Mouse (Mus musculus): ENCODE data around the gene Lig1. TPM values are rescaled to one million over a fixed set of nuclear protein-coding genes. Genes with fewer than 3 reads are reported as not detected.

Lig1 gene
- polyA plus RNA-seq (2014; fragmentation: Nextera tagmentation; extraction: Ambion mirVana), result 136 and 137 TPM in 2 replicates

GRCm38 (mm10) chr7:13277081-13277480 is at the start of gene Lig1:
TSS of gene Lig1 (plus strand) at chr7:13277283.
- peak within 1 kb of the TSS; percentile 73; the same call in 1 of the 2 replicates for H3K27ac ChIP-seq (ENCODE audit: low read depth, low read length)
- ATAC-seq (ENCODE audit: low FRiP score), result no peak
- H3K9ac ChIP-seq (ENCODE audit: low read length), result peak within 1 kb of the TSS; percentile 82
- peak within 1 kb of the TSS; percentile 69 for H3K4me2 ChIP-seq
- peaks cover 6% of the 10 kb centered on the region for H3K4me1 ChIP-seq (ENCODE audit: control insufficient read depth, insufficient read depth, low read length)
- peaks cover 15% of the 10 kb centered on the region for H3K36me3 ChIP-seq (ENCODE audit: control insufficient read depth, insufficient read depth, low read length)
- WGBS, result 95% methylated on average over 16 of the region's 16 CpGs
- H3K27me3 ChIP-seq (ENCODE audit: control insufficient read depth, insufficient read depth, low read length), result no peaks in the 10 kb centered on the region
- peak within 1 kb of the TSS; percentile 60 for H3K4me3 ChIP-seq (ENCODE audit: low read depth, low read length)
- DNase-seq (ENCODE audit: low spot score, missing footprints), result no peak
- no peaks in the 10 kb centered on the region for H3K9me3 ChIP-seq (ENCODE audit: control insufficient read depth, low read length)

- H3K9me3 ChIP-seq (ENCODE audit: control insufficient read depth, low read length), result no peaks in the 10 kb centered on the region
- no peak overlapping the region for H3K4me2 ChIP-seq
- H3K36me3 ChIP-seq (ENCODE audit: control insufficient read depth, insufficient read depth, low read length), result no peaks in the 10 kb centered on the region
- H3K4me1 ChIP-seq (ENCODE audit: control insufficient read depth, insufficient read depth, low read length), result no peaks in the 10 kb centered on the region
- no peak overlapping the region for H3K4me3 ChIP-seq (ENCODE audit: low read depth, low read length)
- no peak overlapping the region for H3K9ac ChIP-seq (ENCODE audit: low read length)
- 47% methylated on average over 50 of the region's 50 CpGs for WGBS
- H3K27ac ChIP-seq (ENCODE audit: low read depth, low read length), result no peak overlapping the region
- peak; percentile 40; the same call in 1 of the 2 replicates for ATAC-seq (ENCODE audit: low FRiP score)
- DNase-seq (ENCODE audit: low spot score, missing footprints), result no peak
- H3K27me3 ChIP-seq (ENCODE audit: control insufficient read depth, insufficient read depth, low read length), result no peaks in the 10 kb centered on the region
Observed at GRCm38 (mm10) chr7:13260746-13261700, 16.1 kb upstream of the Lig1 start.

- no peaks in the 10 kb centered on the region for H3K4me1 ChIP-seq (ENCODE audit: control insufficient read depth, insufficient read depth, low read length)
- WGBS, result 84% methylated on average over 5 of the region's 5 CpGs
- no peak overlapping the region for H3K9ac ChIP-seq (ENCODE audit: low read length)
- no peak for DNase-seq (ENCODE audit: low spot score, missing footprints)
- H3K4me3 ChIP-seq (ENCODE audit: low read depth, low read length), result no peak overlapping the region
- H3K9me3 ChIP-seq (ENCODE audit: control insufficient read depth, low read length), result no peaks in the 10 kb centered on the region
- H3K36me3 ChIP-seq (ENCODE audit: control insufficient read depth, insufficient read depth, low read length), result no peaks in the 10 kb centered on the region
- no peaks in the 10 kb centered on the region for H3K27me3 ChIP-seq (ENCODE audit: control insufficient read depth, insufficient read depth, low read length)
- no peak overlapping the region for H3K27ac ChIP-seq (ENCODE audit: low read depth, low read length)
- no peak overlapping the region for H3K4me2 ChIP-seq
- no peak for ATAC-seq (ENCODE audit: low FRiP score)
Observed at GRCm38 (mm10) chr7:13263851-13264250, 13.2 kb upstream of the Lig1 start.

- H3K9ac ChIP-seq (ENCODE audit: low read length), result no peak overlapping the region
- no peak overlapping the region for H3K4me2 ChIP-seq
- no peak for ATAC-seq (ENCODE audit: low FRiP score)
- 83% methylated on average over 2 of the region's 2 CpGs for WGBS
- H3K27ac ChIP-seq (ENCODE audit: low read depth, low read length), result no peak overlapping the region
- DNase-seq (ENCODE audit: low spot score, missing footprints), result no peak
- H3K9me3 ChIP-seq (ENCODE audit: control insufficient read depth, low read length), result no peaks in the 10 kb centered on the region
- no peak overlapping the region for H3K4me3 ChIP-seq (ENCODE audit: low read depth, low read length)
- no peaks in the 10 kb centered on the region for H3K27me3 ChIP-seq (ENCODE audit: control insufficient read depth, insufficient read depth, low read length)
- H3K4me1 ChIP-seq (ENCODE audit: control insufficient read depth, insufficient read depth, low read length), result no peaks in the 10 kb centered on the region
- H3K36me3 ChIP-seq (ENCODE audit: control insufficient read depth, insufficient read depth, low read length), result no peaks in the 10 kb centered on the region
Observed at GRCm38 (mm10) chr7:13264396-13264795, 12.7 kb upstream of the Lig1 start.

- ATAC-seq (ENCODE audit: low FRiP score) (no peak), DNase-seq (ENCODE audit: low spot score, missing footprints) (no peak)
- 91% methylated on average over 4 of the region's 4 CpGs for WGBS
- Histone ChIP-seq H3K27ac (ENCODE audit: low read depth, low read length) (no peak overlapping the region), H3K9ac (ENCODE audit: low read length) (no peak overlapping the region), H3K27me3 (ENCODE audit: control insufficient read depth, insufficient read depth, low read length) (no peaks in the 10 kb centered on the region), H3K4me2 (no peak overlapping the region), H3K36me3 (ENCODE audit: control insufficient read depth, insufficient read depth, low read length) (no peaks in the 10 kb centered on the region), H3K4me3 (ENCODE audit: low read depth, low read length) (no peak overlapping the region), H3K4me1 (ENCODE audit: control insufficient read depth, insufficient read depth, low read length) (no peaks in the 10 kb centered on the region), H3K9me3 (ENCODE audit: control insufficient read depth, low read length) (no peaks in the 10 kb centered on the region)
Observed at GRCm38 (mm10) chr7:13268749-13269260, 8.3 kb upstream of the Lig1 start.

GRCm38 (mm10) chr7:13269394-13269793 is 7.7 kb upstream of the Lig1 start:
- H3K9ac ChIP-seq (ENCODE audit: low read length), result no peak overlapping the region
- no peaks in the 10 kb centered on the region for H3K9me3 ChIP-seq (ENCODE audit: control insufficient read depth, low read length)
- H3K4me2 ChIP-seq, result no peak overlapping the region
- no peaks in the 10 kb centered on the region for H3K36me3 ChIP-seq (ENCODE audit: control insufficient read depth, insufficient read depth, low read length)
- no peak overlapping the region for H3K4me3 ChIP-seq (ENCODE audit: low read depth, low read length)
- WGBS, result 74% methylated on average over 11 of the region's 11 CpGs
- no peak overlapping the region for H3K27ac ChIP-seq (ENCODE audit: low read depth, low read length)
- DNase-seq (ENCODE audit: low spot score, missing footprints) (no peak), ATAC-seq (ENCODE audit: low FRiP score) (peak; percentile 38; the same call in 1 of the 2 replicates)
- H3K27me3 ChIP-seq (ENCODE audit: control insufficient read depth, insufficient read depth, low read length), result no peaks in the 10 kb centered on the region
- H3K4me1 ChIP-seq (ENCODE audit: control insufficient read depth, insufficient read depth, low read length), result no peaks in the 10 kb centered on the region

GRCm38 (mm10) chr7:13271704-13272103 is 5.4 kb upstream of the Lig1 start:
- Histone ChIP-seq H3K9ac (ENCODE audit: low read length) (no peak overlapping the region), H3K27me3 (ENCODE audit: control insufficient read depth, insufficient read depth, low read length) (no peaks in the 10 kb centered on the region), H3K36me3 (ENCODE audit: control insufficient read depth, insufficient read depth, low read length) (peaks cover 9% of the 10 kb centered on the region), H3K4me2 (no peak overlapping the region), H3K9me3 (ENCODE audit: control insufficient read depth, low read length) (no peaks in the 10 kb centered on the region), H3K27ac (ENCODE audit: low read depth, low read length) (no peak overlapping the region), H3K4me3 (ENCODE audit: low read depth, low read length) (no peak overlapping the region), H3K4me1 (ENCODE audit: control insufficient read depth, insufficient read depth, low read length) (no peaks in the 10 kb centered on the region)
- ATAC-seq (ENCODE audit: low FRiP score) (no peak), DNase-seq (ENCODE audit: low spot score, missing footprints) (no peak)
- WGBS, result 86% methylated on average over 1 of the region's 1 CpGs

- peaks cover 15% of the 10 kb centered on the region for H3K36me3 ChIP-seq (ENCODE audit: control insufficient read depth, insufficient read depth, low read length)
- 41% methylated on average over 2 of the region's 2 CpGs for WGBS
- peak; percentile 14 for ATAC-seq (ENCODE audit: low FRiP score)
- no peaks in the 10 kb centered on the region for H3K27me3 ChIP-seq (ENCODE audit: control insufficient read depth, insufficient read depth, low read length)
- peak overlapping the region; percentile 69 for H3K4me2 ChIP-seq
- H3K9ac ChIP-seq (ENCODE audit: low read length), result peak overlapping the region; percentile 82
- H3K27ac ChIP-seq (ENCODE audit: low read depth, low read length), result peak overlapping the region; percentile 73; the same call in 1 of the 2 replicates
- peak overlapping the region; percentile 60 for H3K4me3 ChIP-seq (ENCODE audit: low read depth, low read length)
- H3K4me1 ChIP-seq (ENCODE audit: control insufficient read depth, insufficient read depth, low read length), result peaks cover 6% of the 10 kb centered on the region
- peak; percentile 85 for DNase-seq (ENCODE audit: low spot score, missing footprints)
- H3K9me3 ChIP-seq (ENCODE audit: control insufficient read depth, low read length), result no peaks in the 10 kb centered on the region
Observed at GRCm38 (mm10) chr7:13277833-13278232, 750 bp downstream of the Lig1 start.

- Histone ChIP-seq H3K4me1 (ENCODE audit: control insufficient read depth, insufficient read depth, low read length) (peaks cover 6% of the 10 kb centered on the region), H3K9me3 (ENCODE audit: control insufficient read depth, low read length) (no peaks in the 10 kb centered on the region), H3K36me3 (ENCODE audit: control insufficient read depth, insufficient read depth, low read length) (peaks cover 15% of the 10 kb centered on the region), H3K4me2 (peak within 1 kb of the TSS; percentile 69), H3K27me3 (ENCODE audit: control insufficient read depth, insufficient read depth, low read length) (no peaks in the 10 kb centered on the region), H3K27ac (ENCODE audit: low read depth, low read length) (peak within 1 kb of the TSS; percentile 73; the same call in 1 of the 2 replicates), H3K4me3 (ENCODE audit: low read depth, low read length) (peak within 1 kb of the TSS; percentile 60), H3K9ac (ENCODE audit: low read length) (peak within 1 kb of the TSS; percentile 82)
- peak; percentile 99 for DNase-seq (ENCODE audit: low spot score, missing footprints)
- peak; percentile 98 for ATAC-seq (ENCODE audit: low FRiP score)
- under 1% methylated on average over 39 of the region's 39 CpGs for WGBS
Observed at GRCm38 (mm10) chr7:13278308-13278891, 1.3 kb downstream of the Lig1 start, which contains the start of gene Zswim9. TSS of gene Zswim9 (minus strand) at chr7:13278721.

All from midbrain, embryonic 11.5 days (tissue).